Mouse (Mus musculus) telencephalon, adult 2 months (tissue): ENCODE data around the gene Myo18a.

Experiments
- DNase-seq: peaks from one replicate; pipeline ENCODE4 v3.0.0-alpha.2; 2011; ENCODE audit warnings: low read depth, low spot score

Gene Myo18a

DNA sequence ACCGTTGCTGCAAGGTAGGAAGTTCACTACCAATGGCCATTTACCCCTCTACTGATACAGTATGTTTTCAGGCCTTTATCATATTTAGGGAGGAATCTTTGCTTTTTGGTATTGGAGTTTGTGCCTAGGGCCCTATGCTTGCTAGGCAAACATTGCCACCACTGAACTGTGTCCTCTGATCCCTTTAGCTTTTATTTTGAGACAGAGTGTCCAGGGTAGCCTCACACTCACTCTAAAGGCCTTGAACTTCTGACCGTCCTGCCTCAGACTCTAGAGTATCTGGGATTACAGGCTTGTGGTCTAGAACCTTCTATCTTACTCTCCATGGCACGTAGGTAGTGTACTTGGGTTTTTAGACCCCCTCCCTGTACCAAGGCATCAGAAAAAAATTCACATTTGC lies 137.1 kb downstream of the Myo18a start:
- no peak for DNase-seq

DNA sequence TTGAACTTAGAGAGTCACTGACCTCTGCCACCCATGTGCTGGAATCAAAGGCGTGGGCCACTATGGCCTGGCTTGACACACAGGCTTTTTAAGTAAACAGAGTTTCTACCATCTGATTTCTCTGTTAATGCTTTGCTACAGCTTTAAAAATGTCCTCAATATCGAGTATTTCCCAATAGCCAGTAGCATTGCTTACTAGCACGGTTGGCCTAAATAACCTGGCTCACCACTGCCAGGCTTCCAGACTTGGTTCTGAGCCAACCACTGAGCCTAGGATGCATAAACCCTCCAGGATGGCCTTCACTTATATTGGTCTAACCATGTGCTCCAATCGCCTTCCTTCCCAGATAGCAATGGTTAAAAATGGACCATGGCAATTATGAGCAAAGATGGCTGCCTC lies 137.7 kb downstream of the Myo18a start:
- no peak for DNase-seq

DNA sequence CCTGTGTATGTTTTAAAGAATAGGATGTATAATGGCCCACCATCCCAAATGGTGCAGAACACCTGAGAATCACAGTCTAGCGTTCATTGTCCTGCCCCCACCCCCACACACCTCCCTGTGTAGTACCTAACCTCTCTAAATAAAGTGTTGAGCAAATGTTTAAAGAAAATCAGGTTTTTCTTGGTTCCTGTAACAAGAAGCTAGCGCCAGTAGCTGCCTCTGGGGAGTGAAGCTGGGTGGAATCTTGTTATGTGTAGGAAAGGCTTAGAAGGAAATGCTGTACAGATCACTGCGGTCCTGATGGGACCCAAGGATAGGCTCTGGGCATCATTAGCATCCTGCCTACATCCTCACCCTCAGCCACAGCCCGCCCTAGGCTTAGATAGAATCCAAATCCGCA lies 138.3 kb downstream of the Myo18a start:
- DNase-seq: no peak

DNA sequence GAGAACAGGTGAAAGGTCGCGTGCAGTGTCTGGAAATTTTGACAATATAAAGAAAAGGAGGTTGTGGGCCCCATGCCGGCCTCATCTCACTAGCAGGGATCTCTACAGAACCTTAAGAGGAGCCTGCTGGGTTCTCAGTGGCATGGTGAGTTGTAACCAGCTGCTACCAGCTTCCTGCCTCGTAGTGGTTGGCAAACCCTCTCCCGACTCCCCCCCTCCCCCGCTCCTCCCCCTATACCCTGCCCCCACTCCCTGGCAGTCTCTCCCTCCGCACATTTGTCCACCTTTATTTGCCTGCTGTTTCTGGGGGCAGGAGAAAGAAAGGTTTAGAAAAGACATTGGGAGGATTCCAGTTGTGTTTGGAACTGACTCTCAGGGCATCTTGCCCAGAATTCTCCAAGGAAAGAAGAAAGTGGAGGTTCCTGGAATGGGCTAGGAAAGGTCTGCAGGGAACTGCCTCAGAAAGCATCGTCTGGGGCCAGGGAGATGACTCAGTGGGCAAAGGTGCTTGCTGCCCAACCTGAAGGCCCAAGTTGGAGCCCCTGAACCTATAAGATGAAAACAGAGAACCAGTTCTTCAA lies 138.8 kb downstream of the Myo18a start:
- DNase-seq: no peak

DNA sequence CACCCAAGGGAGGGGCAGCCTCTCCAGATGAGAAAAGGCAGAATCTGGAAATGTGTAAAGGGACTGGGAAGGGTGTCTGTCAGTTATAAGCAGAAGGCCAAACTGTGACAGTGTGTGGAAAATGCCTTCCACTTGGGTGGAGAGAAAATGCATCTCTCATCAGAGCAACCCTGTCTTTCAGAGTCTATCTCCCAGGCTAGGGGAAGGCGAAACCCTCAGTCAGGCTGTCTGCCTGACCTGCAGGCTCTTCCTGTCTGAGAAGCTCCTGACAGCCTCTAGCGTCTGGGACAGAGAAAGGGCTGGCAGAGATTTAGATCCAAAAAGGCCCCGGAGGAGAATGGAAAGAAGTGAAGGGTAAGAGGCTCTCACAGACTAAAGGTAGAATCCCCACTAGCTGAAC lies 140.7 kb downstream of the Myo18a start:
- DNase-seq: no peak

DNA sequence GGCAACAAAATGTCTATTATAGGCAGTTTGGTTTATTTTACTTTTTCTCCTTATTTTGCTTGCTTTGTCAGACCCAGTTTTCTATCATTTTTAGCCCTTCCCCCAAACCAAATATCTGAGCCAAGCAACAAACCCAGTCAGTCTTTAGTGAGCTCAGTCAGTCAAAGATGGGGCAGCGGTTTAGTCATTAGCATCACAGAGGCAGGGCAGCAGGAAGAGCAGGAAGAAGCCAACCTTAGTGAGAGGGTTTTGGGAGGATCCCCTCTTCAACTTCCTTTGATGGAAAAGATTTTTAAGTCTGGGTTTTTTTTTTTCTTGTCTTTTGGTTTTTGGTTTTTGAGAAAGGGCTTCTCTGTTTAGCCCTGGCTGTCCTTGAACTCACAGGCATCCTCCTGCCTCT lies 141.7 kb downstream of the Myo18a start:
- no peak for DNase-seq

DNA sequence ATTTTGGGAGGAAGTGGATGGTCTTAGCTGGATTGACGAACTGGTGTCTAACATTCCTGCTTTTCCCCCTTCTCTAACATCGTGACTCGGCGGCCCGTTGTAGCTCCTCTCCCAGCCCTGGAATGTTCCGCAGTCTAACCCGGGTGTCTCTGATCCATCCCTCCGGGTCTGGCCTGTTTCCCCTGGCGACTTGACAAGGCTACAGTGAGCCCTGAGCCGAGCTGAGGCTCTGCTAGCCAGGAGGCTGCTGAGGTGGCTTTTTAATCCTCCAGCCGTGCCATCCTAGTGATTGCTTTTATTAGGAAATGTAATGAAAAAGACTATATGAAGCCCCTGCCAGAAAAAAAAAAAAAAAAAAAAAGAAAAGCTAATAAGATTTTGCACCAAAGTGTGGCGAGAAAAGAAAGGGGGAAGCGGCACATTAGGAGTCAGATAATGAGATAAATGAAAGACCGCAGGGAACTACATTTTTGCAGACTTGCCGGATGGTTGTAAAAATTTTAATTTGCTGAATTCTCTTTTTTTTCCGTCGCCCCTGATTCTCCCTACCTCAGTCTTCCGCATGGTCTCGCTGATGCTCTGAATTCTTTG lies 143.1 kb downstream of the Myo18a start:
- no peak for DNase-seq

DNA sequence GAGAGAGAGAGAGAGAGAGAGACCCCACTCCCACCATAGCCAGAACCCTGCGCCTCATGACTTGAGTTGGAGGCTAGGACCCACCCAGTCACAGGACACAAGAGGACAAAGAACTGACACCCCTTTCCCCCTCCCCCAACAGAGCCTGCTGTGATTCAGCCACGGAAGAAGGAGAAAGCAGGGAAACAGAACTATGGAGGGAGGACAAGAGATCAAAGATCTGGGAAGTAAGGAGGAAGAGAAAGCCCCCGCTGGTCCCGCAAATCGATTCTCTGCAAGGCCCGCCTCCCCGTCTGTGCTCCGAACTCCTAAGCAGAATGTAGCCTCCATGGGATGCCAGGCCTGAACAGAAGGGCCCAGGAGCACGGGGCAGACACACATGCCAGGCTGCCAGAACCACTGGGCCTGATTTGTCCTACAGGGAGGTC lies 143.7 kb downstream of the Myo18a start:
- no peak for DNase-seq

DNA sequence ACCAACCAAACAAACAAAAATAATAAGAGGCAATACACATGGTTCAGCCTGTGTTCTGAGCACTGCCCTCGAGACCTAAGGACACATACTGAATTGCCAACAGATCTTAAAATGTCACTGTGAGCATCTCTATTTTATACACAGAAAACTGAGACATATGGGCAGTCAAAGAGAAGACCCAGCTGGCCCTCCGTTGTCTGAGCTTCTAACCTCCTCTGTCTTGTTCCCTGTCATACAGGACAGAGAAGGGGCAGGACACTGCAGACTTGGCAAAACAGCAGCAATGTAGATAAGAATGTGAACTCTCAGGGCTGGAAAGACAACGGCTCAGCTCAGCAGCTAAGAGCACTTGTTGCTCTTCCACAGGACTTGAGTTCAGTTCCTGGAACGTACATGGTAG lies 145.4 kb downstream of the Myo18a start:
- no peak for DNase-seq

DNA sequence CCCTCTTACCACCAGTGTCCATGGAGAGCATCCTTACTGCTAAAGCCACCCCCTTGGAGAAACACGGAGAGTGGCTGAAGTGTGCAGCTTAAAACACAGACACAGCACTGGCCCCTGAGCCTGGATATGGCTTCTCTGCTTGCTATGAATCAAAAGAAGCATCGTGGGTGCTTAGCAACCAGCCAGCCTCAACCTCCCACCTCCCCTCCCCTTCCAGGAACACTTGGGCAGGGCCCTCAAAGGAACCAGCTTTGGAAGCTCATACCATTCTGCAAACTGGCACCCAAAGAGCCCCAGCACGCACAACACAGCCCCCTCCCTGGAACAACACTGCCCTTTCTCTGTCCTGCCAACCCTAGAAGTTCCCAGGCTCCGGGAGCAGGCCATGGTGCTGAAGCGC lies 146.3 kb downstream of the Myo18a start:
- DNase-seq: no peak

DNA sequence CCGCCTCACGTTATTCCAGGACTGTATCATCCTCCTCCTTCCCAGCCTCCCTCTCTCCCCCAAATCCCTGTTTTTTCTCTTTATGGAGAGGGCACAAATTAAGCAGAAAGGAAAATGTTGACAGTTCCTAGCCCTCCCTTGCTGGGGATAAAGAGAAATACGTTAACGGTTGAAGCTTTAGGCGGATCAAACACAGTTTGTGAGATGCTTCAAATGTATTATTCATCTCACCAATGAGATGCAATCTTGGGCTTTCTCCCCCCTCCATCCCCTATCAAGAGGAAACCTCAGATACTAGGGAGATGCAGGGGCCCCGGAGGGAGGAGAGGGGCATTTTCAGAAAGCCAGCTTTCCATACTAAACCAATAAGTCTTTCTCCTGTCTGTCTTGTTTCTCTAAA lies 146.7 kb downstream of the Myo18a start:
- no peak for DNase-seq

DNA sequence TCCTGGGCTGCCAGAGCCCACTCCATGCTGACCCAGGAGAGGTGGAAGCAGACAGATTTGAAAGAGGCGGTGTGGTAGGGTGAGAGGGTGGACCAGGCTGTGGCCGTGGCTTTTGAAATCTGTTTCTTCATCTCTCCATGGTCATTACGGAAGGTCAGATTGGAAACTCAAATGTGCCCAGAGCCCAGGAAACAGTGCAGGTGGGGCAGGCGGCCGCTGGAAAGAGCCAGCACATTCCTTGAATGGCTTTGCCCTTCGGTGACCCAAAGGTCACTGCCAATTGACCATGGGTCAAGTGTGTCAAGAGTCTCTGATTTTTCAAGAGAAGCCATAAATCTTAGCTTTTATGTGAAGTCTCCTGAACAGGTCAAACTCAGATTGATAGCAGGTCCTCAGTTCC lies 150.5 kb downstream of the Myo18a start:
- DNase-seq: no peak

DNA sequence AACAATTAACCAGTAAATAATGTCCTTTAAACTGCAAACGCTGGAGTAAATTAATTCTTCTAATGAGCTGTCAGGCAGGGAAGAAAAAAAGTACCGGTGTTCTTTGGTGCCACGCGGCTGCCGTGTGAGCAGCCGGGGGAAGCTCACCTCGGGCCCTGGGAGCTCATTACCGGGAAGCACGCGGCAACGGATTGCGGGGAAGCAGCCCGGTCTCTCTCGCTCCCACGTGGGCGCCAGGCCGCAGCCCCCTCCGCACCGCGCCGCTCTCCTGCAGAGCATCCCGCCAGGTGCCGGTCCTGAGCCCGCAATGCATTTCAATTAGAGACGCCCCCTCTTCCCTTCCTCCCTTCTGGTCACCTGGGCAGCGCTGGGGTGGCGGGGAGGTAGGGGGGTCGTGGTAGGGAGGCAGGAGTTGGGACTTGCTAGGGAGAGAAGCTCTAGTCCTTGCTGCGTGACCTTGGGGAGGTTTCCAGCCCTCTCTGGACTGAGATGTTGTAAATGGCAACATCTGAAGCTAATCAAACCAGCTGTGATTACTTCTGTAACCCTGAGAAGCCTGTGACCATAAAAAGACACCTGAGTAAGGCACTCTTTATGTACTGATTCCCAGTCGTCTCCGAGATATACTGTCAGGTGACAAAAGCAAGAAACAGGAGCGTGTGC lies 151.7 kb downstream of the Myo18a start:
- DNase-seq: no peak
